33 mouse cellular contexts compared by ENCODE assay signal in the genomic region with DNA sequence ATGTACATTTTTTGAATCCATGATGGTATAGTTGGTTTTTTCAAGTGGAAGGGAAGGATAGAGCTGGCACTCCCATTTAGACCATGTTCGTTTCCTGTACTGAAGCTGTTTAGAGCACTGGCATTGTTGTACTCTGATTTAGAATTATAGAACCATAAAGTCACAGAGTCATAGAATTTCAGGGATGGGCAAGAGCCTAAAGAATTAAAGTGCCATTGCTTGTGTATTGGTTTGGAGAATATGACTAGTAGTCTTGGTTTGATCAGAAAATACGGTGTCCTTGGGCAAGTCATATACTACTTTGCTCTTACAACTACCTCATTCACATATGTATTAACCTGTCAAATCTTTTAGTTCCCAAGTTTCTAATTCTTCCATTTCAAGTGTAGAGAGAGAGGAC. TPM values are rescaled to one million over a fixed set of nuclear protein-coding genes. Genes with fewer than 3 reads are reported as not detected.
"Had no signal": no experiment of that assay in that cellular context is flagged by ENCODE, and none has a peak within 500 bp of the region (broad histone marks: within the 10 kb centered on the region; RNA-seq: fewer than 3 reads in every experiment).

A gene (minus strand): TSS at position 101 of the 400 bp plus-strand sequence.

- H3K27ac ChIP-seq: embryonic facial prominence, embryonic 10.5 days; embryonic facial prominence, embryonic 12.5 days; embryonic facial prominence, embryonic 13.5 days; embryonic facial prominence, embryonic 15.5 days; forebrain, embryonic 10.5 days; forebrain, embryonic 12.5 days; forebrain, embryonic 13.5 days; forebrain, embryonic 15.5 days; gastrocnemius, adult 2 months; heart, adult 2 months had no signal

- H3K36me3 ChIP-seq: embryonic facial prominence, embryonic 10.5 days; embryonic facial prominence, embryonic 12.5 days; embryonic facial prominence, embryonic 13.5 days; embryonic facial prominence, embryonic 15.5 days; forebrain, embryonic 10.5 days; forebrain, embryonic 12.5 days; forebrain, embryonic 15.5 days had no signal

- H3K4me3 ChIP-seq: embryonic facial prominence, embryonic 10.5 days; embryonic facial prominence, embryonic 12.5 days; embryonic facial prominence, embryonic 13.5 days; embryonic facial prominence, embryonic 15.5 days; erythroblast, embryonic 14.5 days; forebrain, embryonic 10.5 days; forebrain, embryonic 12.5 days; forebrain, embryonic 13.5 days; forebrain, embryonic 15.5 days; gastrocnemius, adult 2 months; heart, adult 2 months had no signal

- DNase-seq: cerebellum, adult 8-10 months; cerebellum, adult 9-10 months; cerebellum, adult 9-11 months; cerebellum, postnatal 10 days; cerebellum, postnatal 14 days; cerebellum, postnatal 25 days; cerebellum, postnatal 36 days; embryo, embryonic 11 days; forebrain, postnatal 0 days; gastrocnemius, adult 2 months; gastrocnemius, postnatal 10 days; gastrocnemius, postnatal 14 days; gastrocnemius, postnatal 25 days; gastrocnemius, postnatal 36 days; heart, adult 11 months; heart, adult 18-20 months; heart, adult 2 months had no signal

- H3K4me1 ChIP-seq: embryonic facial prominence, embryonic 10.5 days; embryonic facial prominence, embryonic 12.5 days; embryonic facial prominence, embryonic 13.5 days; embryonic facial prominence, embryonic 15.5 days; forebrain, embryonic 10.5 days; forebrain, embryonic 12.5 days; forebrain, embryonic 13.5 days; forebrain, embryonic 15.5 days had no signal

- H3K27me3 ChIP-seq: embryonic facial prominence, embryonic 12.5 days; embryonic facial prominence, embryonic 13.5 days; embryonic facial prominence, embryonic 15.5 days; forebrain, embryonic 12.5 days; forebrain, embryonic 13.5 days; forebrain, embryonic 15.5 days had no signal

RNA-seq across cellular contexts. Expression of the gene that starts here (rescaled TPM):
- polyA plus RNA-seq: cortical plate, adult 2 months; embryonic facial prominence, embryonic 10.5 days; embryonic facial prominence, embryonic 11.5 days; embryonic facial prominence, embryonic 12.5 days; embryonic facial prominence, embryonic 13.5 days; embryonic facial prominence, embryonic 14.5 days; embryonic facial prominence, embryonic 15.5 days; erythroblast, embryonic 14.5 days; forebrain, embryonic 10.5 days; forebrain, embryonic 11.5 days; forebrain, embryonic 12.5 days; forebrain, embryonic 13.5 days; forebrain, embryonic 14.5 days; forebrain, embryonic 15.5 days; forebrain, embryonic 16.5 days; forebrain, postnatal 0 days; frontal cortex, adult 2 months; heart, adult 2 months had no signal
